Comparison of ENCODE assay signal across 32 mouse cellular contexts in the genomic region with DNA sequence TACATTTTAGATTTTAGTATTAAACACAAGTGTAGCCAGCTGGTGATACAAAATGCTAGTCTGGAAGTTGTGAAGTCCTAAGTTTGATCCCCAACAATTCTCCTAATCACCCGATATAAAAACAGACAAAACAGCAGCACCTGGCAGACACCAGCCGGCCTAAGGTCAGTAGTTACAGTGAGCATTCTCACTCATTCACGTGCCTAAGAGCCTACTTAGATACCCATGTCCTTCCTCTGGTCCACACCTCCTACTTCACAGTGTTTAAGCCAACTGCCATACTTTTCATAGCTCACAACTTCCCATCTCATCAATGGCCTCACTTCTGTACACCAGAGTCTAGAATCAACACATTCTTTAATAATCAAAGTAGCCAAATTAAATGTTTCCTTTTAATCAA.
"Had no signal": no experiment of that assay in that cellular context is flagged by ENCODE, and none has a peak within 500 bp of the region (broad histone marks: within the 10 kb centered on the region; RNA-seq: fewer than 3 reads in every experiment).

No protein-coding gene starts in this region.

- H3K4me3 ChIP-seq: limb, embryonic 10.5 days; limb, embryonic 12.5 days; limb, embryonic 13.5 days; limb, embryonic 15.5 days; liver, embryonic 12.5 days; liver, embryonic 13.5 days; liver, embryonic 15.5 days; lung, embryonic 15.5 days; megakaryocyte, embryonic 14.5 days; midbrain, embryonic 10.5 days; midbrain, embryonic 12.5 days; midbrain, embryonic 13.5 days; midbrain, embryonic 15.5 days; myocyte; neural tube, embryonic 12.5 days had no signal

- H3K4me2 ChIP-seq: limb, embryonic 12.5 days; limb, embryonic 13.5 days; limb, embryonic 15.5 days; liver, embryonic 11.5 days; liver, embryonic 12.5 days; liver, embryonic 13.5 days; liver, embryonic 15.5 days; lung, embryonic 14.5 days; lung, embryonic 15.5 days; midbrain, embryonic 11.5 days; midbrain, embryonic 12.5 days; midbrain, embryonic 13.5 days; midbrain, embryonic 15.5 days; neural tube, embryonic 12.5 days had no signal

- H3K27ac ChIP-seq: limb, embryonic 10.5 days; limb, embryonic 12.5 days; limb, embryonic 13.5 days; limb, embryonic 15.5 days; liver, embryonic 12.5 days; liver, embryonic 13.5 days; liver, embryonic 14.5 days; liver, embryonic 15.5 days; lung, embryonic 15.5 days; macrophage; midbrain, embryonic 10.5 days; midbrain, embryonic 12.5 days; midbrain, embryonic 13.5 days; midbrain, embryonic 15.5 days; neural tube, embryonic 12.5 days had no signal

- ATAC-seq: liver, embryonic 12.5 days; liver, postnatal 0 days; lung, postnatal 0 days; midbrain, embryonic 13.5 days; midbrain, embryonic 15.5 days; midbrain, embryonic 16.5 days had no signal

- H3K27me3 ChIP-seq: limb, embryonic 12.5 days; limb, embryonic 13.5 days; limb, embryonic 15.5 days; liver, embryonic 12.5 days; liver, embryonic 13.5 days; liver, embryonic 15.5 days; lung, embryonic 15.5 days; megakaryocyte, embryonic 14.5 days; midbrain, embryonic 12.5 days; midbrain, embryonic 13.5 days; midbrain, embryonic 15.5 days; neural tube, embryonic 12.5 days had no signal

- H3K4me1 ChIP-seq: limb, embryonic 10.5 days; limb, embryonic 12.5 days; limb, embryonic 13.5 days; limb, embryonic 15.5 days; liver, embryonic 12.5 days; liver, embryonic 13.5 days; liver, embryonic 15.5 days; lung, embryonic 15.5 days; megakaryocyte, embryonic 14.5 days; midbrain, embryonic 10.5 days; midbrain, embryonic 12.5 days; midbrain, embryonic 13.5 days; midbrain, embryonic 15.5 days; neural tube, embryonic 12.5 days had no signal

- DNase-seq: left cerebral cortex, postnatal 4 days; liver; liver, embryonic 13.5 days; liver, postnatal 0 days; lung, adult 18-20 months; lung, adult 2 months; lung, embryonic 14.5 days; lung, postnatal 10 days; lung, postnatal 14 days; lung, postnatal 36 days; lung, postnatal 4 days; midbrain, embryonic 14.5 days had no signal

- H3K36me3 ChIP-seq: liver, embryonic 13.5 days had no signal

- H3K9ac ChIP-seq: limb, embryonic 12.5 days; limb, embryonic 13.5 days; limb, embryonic 15.5 days; liver, embryonic 12.5 days; liver, embryonic 13.5 days; liver, embryonic 14.5 days; liver, embryonic 15.5 days; liver, postnatal 0 days; lung, embryonic 14.5 days; lung, embryonic 15.5 days; midbrain, embryonic 12.5 days; midbrain, embryonic 13.5 days; midbrain, embryonic 15.5 days; neural tube, embryonic 12.5 days had no signal

- H3K9me3 ChIP-seq: limb, embryonic 10.5 days; limb, embryonic 12.5 days; limb, embryonic 13.5 days; limb, embryonic 15.5 days; liver, embryonic 12.5 days; liver, embryonic 13.5 days; liver, embryonic 15.5 days; lung, embryonic 15.5 days; megakaryocyte, embryonic 14.5 days; midbrain, embryonic 10.5 days; midbrain, embryonic 12.5 days; midbrain, embryonic 13.5 days; midbrain, embryonic 15.5 days; neural tube, embryonic 12.5 days had no signal
